Comparison of ENCODE assay signal across 9 mouse cellular contexts in the genomic region with DNA sequence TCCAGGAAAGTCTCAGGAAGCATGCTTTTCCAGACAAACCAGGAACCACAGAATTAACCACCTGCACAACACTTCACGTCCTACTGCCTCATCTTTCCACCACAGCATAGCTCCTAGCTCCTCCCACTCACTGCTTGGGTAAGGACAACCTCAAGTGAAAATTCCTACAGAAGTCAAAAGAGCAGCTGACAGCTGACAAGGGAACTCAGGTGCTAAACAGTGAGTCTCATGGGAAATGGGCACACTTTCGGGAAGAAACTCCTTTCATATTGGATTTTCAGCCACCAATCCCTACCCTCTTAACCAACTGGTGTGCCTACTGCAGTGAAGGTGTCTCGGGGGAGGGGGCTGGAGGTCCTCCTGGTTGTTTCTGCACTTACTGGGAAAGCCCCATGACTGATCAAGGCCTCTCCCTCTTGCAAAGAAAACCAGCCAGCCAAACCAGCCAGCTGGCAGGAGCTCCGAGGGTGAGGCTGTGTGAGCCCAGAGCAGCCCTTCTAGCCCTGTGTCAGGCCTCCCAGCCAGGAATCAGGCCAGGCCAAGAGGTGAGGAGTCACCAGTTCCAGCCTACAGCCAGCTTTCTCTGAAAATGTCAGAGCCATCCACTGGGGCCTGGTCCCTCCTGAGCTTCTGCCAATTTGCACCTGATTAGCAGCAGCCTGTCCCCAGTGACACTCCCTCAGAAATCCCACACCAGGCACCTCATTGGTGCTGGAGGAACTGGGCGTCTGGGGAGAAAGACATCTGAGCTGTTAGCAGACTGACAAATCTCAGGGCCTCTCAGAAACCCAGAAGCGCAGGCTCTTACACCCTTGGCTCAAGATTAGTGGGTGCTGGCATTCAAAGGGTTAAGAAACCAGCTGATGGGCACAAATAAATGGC. TPM values are rescaled to one million over a fixed set of nuclear protein-coding genes. Genes with fewer than 3 reads are reported as not detected.
DNase-seq lines count a peak whose midpoint lies in the region; ATAC-seq and TF ChIP-seq lines count a peak whose summit lies in the region.
"Had no signal": no experiment of that assay in that cellular context is flagged by ENCODE, and none has a peak within 500 bp of the region (broad histone marks: within the 10 kb centered on the region; RNA-seq: fewer than 3 reads in every experiment).

No protein-coding gene starts in this region.

- no peaks in the 10 kb centered on the region for H3K27me3 ChIP-seq in kidney, adult 2 months (replicated peaks; ENCODE audit: control insufficient read depth, insufficient read depth, low read length)
- H3K27me3 ChIP-seq in embryonic facial prominence, embryonic 13.5 days = no peaks in the 10 kb centered on the region
- no peaks in the 10 kb centered on the region for H3K27me3 ChIP-seq in heart, postnatal 0 days (ENCODE audit: control insufficient read depth, insufficient read depth, low read length)

- WGBS in kidney, adult 2 months = 70% methylated on average over 6 of the region's 6 CpGs
- WGBS in embryonic facial prominence, embryonic 13.5 days = 52% methylated on average over 6 of the region's 6 CpGs
- 44% methylated on average over 6 of the region's 6 CpGs for WGBS in heart, postnatal 0 days

- H3K4me3 ChIP-seq in kidney, adult 2 months (ENCODE audit: insufficient read depth, low read depth, low read length) = no peak overlapping the region
- no peak overlapping the region for H3K4me3 ChIP-seq in embryonic facial prominence, embryonic 13.5 days
- H3K4me3 ChIP-seq in heart, postnatal 0 days (ENCODE audit: low read depth, low read length) = no peak overlapping the region

- H3K4me1 ChIP-seq in kidney, adult 2 months (ENCODE audit: control insufficient read depth, insufficient read depth, low read length) = no peaks in the 10 kb centered on the region
- peaks cover 8% of the 10 kb centered on the region for H3K4me1 ChIP-seq in embryonic facial prominence, embryonic 13.5 days
- peaks cover 12% of the 10 kb centered on the region for H3K4me1 ChIP-seq in heart, postnatal 0 days (ENCODE audit: control insufficient read depth, insufficient read depth)

- peak; percentile 1 for DNase-seq in kidney, adult 2 months
- DNase-seq in kidney, adult 11 months = no peak
- peak; percentile 98 for DNase-seq in adipocyte (ENCODE audit: low spot score)
- peak; percentile 27 for DNase-seq in heart, postnatal 0 days (ENCODE audit: low spot score)
- DNase-seq in thymus, adult 18-20 months = no peak
- DNase-seq in kidney, postnatal 25 days = no peak

- H3K4me2 ChIP-seq in embryonic facial prominence, embryonic 13.5 days = no peak overlapping the region
- no peak overlapping the region for H3K4me2 ChIP-seq in heart, postnatal 0 days (ENCODE audit: low read depth, low read length)

- no peaks in the 10 kb centered on the region for H3K9me3 ChIP-seq in embryonic facial prominence, embryonic 13.5 days
- no peaks in the 10 kb centered on the region for H3K9me3 ChIP-seq in heart, postnatal 0 days (replicated peaks; ENCODE audit: control insufficient read depth, low read length)

- TF ChIP-seq POLR2A in kidney, adult 2 months (IDR thresholded peaks at IDR 0.05; ENCODE audit: low read depth, low read length) = no peak

- no peaks in the 10 kb centered on the region for H3K36me3 ChIP-seq in kidney, adult 2 months (ENCODE audit: control insufficient read depth, insufficient read depth, low read length)
- H3K36me3 ChIP-seq in embryonic facial prominence, embryonic 13.5 days = no peaks in the 10 kb centered on the region
- no peaks in the 10 kb centered on the region for H3K36me3 ChIP-seq in heart, postnatal 0 days (replicated peaks; ENCODE audit: control insufficient read depth, insufficient read depth, low read length)

- peak; percentile 37; the same call in 1 of the 2 replicates for ATAC-seq in embryonic facial prominence, embryonic 13.5 days (ENCODE audit: insufficient number of reproducible peaks, insufficient read depth, low FRiP score, low TSS enrichment, low read depth)
- peak; percentile 60 for ATAC-seq in heart, postnatal 0 days (ENCODE audit: insufficient read depth, low read depth)
- no peak for ATAC-seq in erythroblast, adult 5-6 weeks (replicated peaks; ENCODE audit: low FRiP score, poor library complexity, severe bottlenecking)

- no peak overlapping the region for H3K27ac ChIP-seq in kidney, adult 2 months (ENCODE audit: insufficient read depth, low read depth, low read length)
- H3K27ac ChIP-seq in embryonic facial prominence, embryonic 13.5 days = no peak overlapping the region
- peak overlapping the region; percentile 40 for H3K27ac ChIP-seq in heart, postnatal 0 days (ENCODE audit: low read depth)

- TF ChIP-seq CTCF in kidney, adult 2 months (conservative IDR thresholded peaks at IDR 0.05; ENCODE audit: insufficient read depth, insufficient read length, low read depth, low read length) = no peak
- no peak for TF ChIP-seq CTCF in heart, postnatal 0 days (IDR thresholded peaks at IDR 0.05; ENCODE audit: low read depth)

- H3K9ac ChIP-seq in embryonic facial prominence, embryonic 13.5 days = no peak overlapping the region
- no peak overlapping the region for H3K9ac ChIP-seq in heart, postnatal 0 days (replicated peaks; ENCODE audit: low read depth, low read length)

- no peak for TF ChIP-seq EP300 in heart, postnatal 0 days (IDR thresholded peaks at IDR 0.05; ENCODE audit: low read depth)

RNA-seq across cellular contexts. Expression of gene Dgki, which starts 22.9 kb away (rescaled TPM):
- 0.03 and 0.05 TPM in 2 replicates for polyA plus RNA-seq in kidney, adult 2 months (2012; rRNA removed)
- polyA plus RNA-seq in embryonic facial prominence, embryonic 13.5 days (2015; fragmentation: Nextera tagmentation; extraction: Ambion mirVana) = 0.84 and 1.1 TPM in 2 replicates
- 0.11 and 0.66 TPM in 2 replicates for total RNA-seq in heart, postnatal 0 days (2014; rRNA removed; ENCODE audit: low replicate concordance)
- 0.33 TPM in 2 replicates for polyA plus RNA-seq in heart, postnatal 0 days (2015; fragmentation: Nextera tagmentation; extraction: Ambion mirVana)
- total RNA-seq in erythroblast, adult 5-6 weeks (2015; ENCODE audit: low replicate concordance) = 1.0 TPM in 1 of 2 replicates, not detected in the other
- 1.1 TPM in 1 of 2 replicates, not detected in the other for total RNA-seq in erythroblast, adult 5-6 weeks (2017; ENCODE audit: low replicate concordance)
- total RNA-seq: MEL had no signal

Comparison
In these comparisons a context has a peak if more than half of its experiments do, and no peak if none do; other contexts are left out.
1. DNase-seq: peak in kidney, adult 2 months (single experiment), adipocyte (single experiment) and heart, postnatal 0 days (single experiment); none in kidney, adult 11 months (single experiment), thymus, adult 18-20 months (0 of 2) and kidney, postnatal 25 days (0 of 2).